14 mouse cellular contexts compared by ENCODE assay signal in the genomic region with DNA sequence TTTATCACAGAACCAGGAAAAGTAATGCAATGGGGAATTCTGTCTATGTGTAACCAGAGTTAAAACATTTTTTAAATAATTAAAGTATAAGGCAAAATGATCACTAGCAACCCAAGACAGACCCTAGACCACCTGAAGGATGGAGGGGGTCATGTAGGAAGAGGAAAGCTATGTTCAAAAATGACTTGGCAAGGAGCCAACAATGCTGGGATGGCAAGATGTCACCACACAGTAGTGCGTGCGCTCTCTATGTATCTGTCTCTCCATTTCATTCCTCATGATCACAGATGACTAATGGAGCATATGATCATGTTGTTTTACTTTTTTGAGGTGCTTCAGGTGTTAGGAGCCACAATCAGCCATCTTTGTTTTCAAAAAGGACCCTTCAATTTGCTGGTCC.
"Had no signal": no experiment of that assay in that cellular context is flagged by ENCODE, and none has a peak within 500 bp of the region (broad histone marks: within the 10 kb centered on the region; RNA-seq: fewer than 3 reads in every experiment).

No protein-coding gene starts in this region.

- H3K9me3 ChIP-seq: limb, embryonic 10.5 days; liver, embryonic 15.5 days; midbrain, embryonic 13.5 days; stomach, embryonic 15.5 days had no signal

- H3K27ac ChIP-seq: layer of hippocampus, adult 2 months; limb, embryonic 10.5 days; liver, embryonic 15.5 days; midbrain, embryonic 13.5 days; stomach, embryonic 15.5 days had no signal

- DNase-seq: kidney, postnatal 10 days; kidney, postnatal 4 days; lung, adult 2 months; lung, postnatal 36 days; right cerebral cortex, postnatal 14 days; thymus, adult 2 months; thymus, postnatal 25 days had no signal

- ATAC-seq: lung, postnatal 0 days; midbrain, embryonic 13.5 days had no signal

- H3K9ac ChIP-seq: liver, embryonic 15.5 days; midbrain, embryonic 13.5 days; stomach, embryonic 15.5 days had no signal

- H3K4me3 ChIP-seq: layer of hippocampus, adult 2 months; limb, embryonic 10.5 days; liver, embryonic 15.5 days; midbrain, embryonic 13.5 days; stomach, embryonic 15.5 days had no signal

- H3K4me1 ChIP-seq: limb, embryonic 10.5 days; liver, embryonic 15.5 days; stomach, embryonic 15.5 days had no signal

- H3K4me2 ChIP-seq: liver, embryonic 11.5 days; liver, embryonic 15.5 days; midbrain, embryonic 13.5 days; stomach, embryonic 15.5 days had no signal

- H3K36me3 ChIP-seq: limb, embryonic 10.5 days; liver, embryonic 15.5 days; midbrain, embryonic 13.5 days; stomach, embryonic 15.5 days had no signal

- H3K27me3 ChIP-seq: liver, embryonic 15.5 days; midbrain, embryonic 13.5 days; stomach, embryonic 15.5 days had no signal
